Comparison of ENCODE assay signal across 14 mouse cellular contexts in genomic region chr5:118448884-118449515, GRCm38 (mm10).
DNase-seq lines count a peak whose midpoint lies in the region; ATAC-seq lines count a peak whose summit lies in the region.
"Had no signal": no experiment of that assay in that cellular context is flagged by ENCODE, and none has a peak within 500 bp of the region (broad histone marks: within the 10 kb centered on the region; RNA-seq: fewer than 3 reads in every experiment).

No protein-coding gene starts in this region.

- no peaks in the 10 kb centered on the region for H3K9me3 ChIP-seq in liver, embryonic 15.5 days (replicated peaks)
- H3K9me3 ChIP-seq: limb, embryonic 12.5 days had no signal

- no peak overlapping the region for H3K4me3 ChIP-seq in liver, embryonic 15.5 days (replicated peaks)
- H3K4me3 ChIP-seq: limb, embryonic 12.5 days had no signal

- WGBS in liver, embryonic 15.5 days (ENCODE audit: insufficient replicate concordance), result 34% methylated on average over 4 of the region's 4 CpGs

- DNase-seq in 3134 (ENCODE audit: extremely low read depth, insufficient read length, low spot score), result peak; percentile 80
- DNase-seq in CD4-positive helper T cell, adult 2 months (ENCODE audit: low read depth, low spot score), result peak; percentile 49
- DNase-seq in thymus, postnatal 0 days (ENCODE audit: low spot score), result no peak
- no peak for DNase-seq in adrenal gland, adult (ENCODE audit: inconsistent age in 2 of 2, low spot score in 1 of 2)
- DNase-seq in spleen, postnatal 14 days (ENCODE audit: low spot score in 2 of 2), result no peak
- DNase-seq: adrenal gland, postnatal 14 days; embryo, embryonic 11 days; kidney, postnatal 10 days; right cerebral cortex, postnatal 14 days had no signal

- 0 out of 2 replicates have a peak, but pooled peaks have one; percentile 37 for ATAC-seq in erythroblast, adult 5-6 weeks (replicated peaks; ENCODE audit: low FRiP score, poor library complexity, severe bottlenecking)
- peak; percentile 32; the same call in 1 of the 2 replicates for ATAC-seq in liver, embryonic 15.5 days (ENCODE audit: insufficient read depth)
- ATAC-seq: hindbrain, embryonic 16.5 days had no signal

- no peaks in the 10 kb centered on the region for H3K36me3 ChIP-seq in liver, embryonic 15.5 days (replicated peaks)
- H3K36me3 ChIP-seq: limb, embryonic 12.5 days had no signal

- no peak overlapping the region for H3K27ac ChIP-seq in liver, embryonic 15.5 days (replicated peaks)
- H3K27ac ChIP-seq: limb, embryonic 12.5 days; macrophage had no signal

- H3K27me3 ChIP-seq in liver, embryonic 15.5 days, result peaks cover 50% of the 10 kb centered on the region
- H3K27me3 ChIP-seq: limb, embryonic 12.5 days had no signal

- H3K9ac ChIP-seq in liver, embryonic 15.5 days, result no peak overlapping the region
- H3K9ac ChIP-seq: limb, embryonic 12.5 days had no signal

- H3K4me1 ChIP-seq in liver, embryonic 15.5 days (replicated peaks), result peaks cover 25% of the 10 kb centered on the region

- H3K4me2 ChIP-seq in liver, embryonic 15.5 days, result no peak overlapping the region
- H3K4me2 ChIP-seq: limb, embryonic 12.5 days had no signal

Comparison
In these comparisons a context has a peak if more than half of its experiments do, and no peak if none do; other contexts are left out.
1. DNase-seq: peak in 3134 (single experiment) and CD4-positive helper T cell, adult 2 months (single experiment); none in thymus, postnatal 0 days (single experiment), adrenal gland, adult (0 of 2) and spleen, postnatal 14 days (0 of 2).